Mouse (Mus musculus): ENCODE data around the gene Rapgef5.

Rapgef5 gene

DNA sequence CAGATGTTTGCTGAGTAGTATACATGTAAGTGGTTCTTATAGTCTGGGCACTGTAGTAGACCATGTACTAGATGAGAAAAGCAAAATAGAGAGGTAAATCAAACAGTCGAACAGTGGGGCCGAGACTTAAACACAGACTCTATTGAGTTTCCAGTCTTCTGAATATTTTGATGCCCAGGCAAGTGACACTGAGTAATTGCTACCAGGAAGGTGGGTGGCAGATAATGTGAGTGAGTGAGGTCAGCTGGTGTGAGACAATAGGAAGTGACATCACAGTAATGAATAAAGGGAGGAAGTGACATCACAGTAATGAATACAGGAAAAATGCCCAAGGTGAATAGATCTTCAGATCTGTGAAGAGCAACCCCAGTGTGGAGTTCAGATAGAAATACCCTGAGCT, at the start of gene Rapgef5:
Gene Rapgef5 (plus strand): TSS at position 301 of the 400 bp plus-strand sequence.
- no peak for DNase-seq (ENCODE audit: low read depth, low spot score)

- no peak for DNase-seq (ENCODE audit: low read depth, low spot score)
Measured at GRCm38 (mm10) chr12:117468329-117468728, 48.0 kb upstream of the Rapgef5 start.

GRCm38 (mm10) chr12:117479014-117479413, 37.3 kb upstream of the Rapgef5 start:
- no peak for DNase-seq (ENCODE audit: low read depth, low spot score)

GRCm38 (mm10) chr12:117479680-117480079, 36.6 kb upstream of the Rapgef5 start:
- no peak for DNase-seq (ENCODE audit: low read depth, low spot score)

DNA sequence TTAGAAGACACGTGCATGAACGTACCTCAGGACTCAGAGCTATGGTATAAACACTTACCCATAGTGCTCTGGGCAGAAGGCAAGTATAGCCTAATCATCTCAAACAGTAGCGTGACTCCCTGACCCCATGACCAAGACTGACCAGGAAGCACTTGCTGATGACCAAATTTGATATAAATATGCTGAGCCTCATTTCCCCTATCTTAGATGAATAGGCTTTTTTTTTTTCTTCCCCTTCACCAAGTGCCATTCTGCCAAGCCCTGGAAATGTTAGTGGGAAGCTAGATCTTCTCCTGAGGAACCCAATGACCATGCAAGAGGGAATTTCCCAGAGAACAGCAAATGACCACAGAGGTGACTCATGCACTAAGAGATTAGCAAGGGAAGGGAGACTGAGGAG, 35.3 kb upstream of the Rapgef5 start:
- no peak for DNase-seq (ENCODE audit: low read depth, low spot score)

GRCm38 (mm10) chr12:117482665-117483064, 33.6 kb upstream of the Rapgef5 start:
- DNase-seq (ENCODE audit: low read depth, low spot score), result no peak

- DNase-seq (ENCODE audit: low read depth, low spot score), result no peak
Measured at GRCm38 (mm10) chr12:117486118-117487057, 29.9 kb upstream of the Rapgef5 start.

DNA sequence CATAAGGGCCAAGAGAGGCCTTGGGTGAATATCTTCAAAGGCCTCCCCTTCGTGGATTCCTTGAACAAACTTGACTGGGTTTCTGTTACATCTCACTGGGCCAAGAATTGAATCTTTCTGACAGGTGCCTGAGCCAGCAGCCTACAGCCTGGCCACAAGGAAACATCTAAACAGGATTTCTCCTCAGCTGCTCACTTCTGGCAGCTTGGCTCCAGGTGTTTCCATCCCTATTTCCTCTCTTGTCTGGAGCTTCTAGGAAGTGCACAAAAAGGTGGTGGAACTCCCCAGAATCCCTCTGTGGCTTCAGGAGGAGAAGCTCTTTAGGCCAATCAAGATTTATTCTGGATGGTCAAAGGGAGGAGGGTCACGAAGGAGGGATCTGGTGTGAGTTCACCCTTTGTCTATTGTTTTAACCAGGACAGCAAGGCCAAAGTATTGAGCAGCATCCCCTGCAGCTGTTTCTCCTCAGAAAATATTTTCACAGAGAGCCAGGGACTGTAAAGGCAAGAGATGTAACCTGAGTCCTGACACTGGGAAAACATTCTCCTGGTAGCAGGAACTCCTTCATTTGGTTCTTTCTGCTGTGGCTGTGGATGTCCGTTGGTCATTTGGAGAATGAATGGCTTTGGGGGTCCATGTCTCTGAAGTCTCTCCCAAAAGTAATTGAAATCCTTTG, 19.6 kb upstream of the Rapgef5 start:
- no peak for DNase-seq (ENCODE audit: low read depth, low spot score)

DNA sequence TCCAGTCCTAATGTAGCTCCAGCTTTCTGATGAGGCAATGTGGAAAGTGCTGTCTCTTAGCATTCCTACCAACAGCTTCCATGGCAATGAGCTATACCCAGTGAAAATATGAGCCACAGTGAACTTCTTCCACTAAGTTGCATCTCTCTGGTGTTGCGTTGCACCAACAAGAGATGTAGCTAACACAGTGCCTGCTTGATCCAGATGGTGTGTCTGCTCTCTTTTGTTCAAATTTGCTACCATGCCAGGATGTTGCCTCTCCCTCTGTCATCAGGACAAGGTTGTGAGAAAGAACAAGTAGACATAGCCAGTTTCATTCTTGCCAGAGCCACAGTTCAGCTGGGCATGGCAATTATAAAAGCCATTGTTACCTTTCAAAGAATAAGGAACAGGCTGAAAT, 18.9 kb upstream of the Rapgef5 start:
- no peak for DNase-seq (ENCODE audit: low read depth, low spot score)

DNA sequence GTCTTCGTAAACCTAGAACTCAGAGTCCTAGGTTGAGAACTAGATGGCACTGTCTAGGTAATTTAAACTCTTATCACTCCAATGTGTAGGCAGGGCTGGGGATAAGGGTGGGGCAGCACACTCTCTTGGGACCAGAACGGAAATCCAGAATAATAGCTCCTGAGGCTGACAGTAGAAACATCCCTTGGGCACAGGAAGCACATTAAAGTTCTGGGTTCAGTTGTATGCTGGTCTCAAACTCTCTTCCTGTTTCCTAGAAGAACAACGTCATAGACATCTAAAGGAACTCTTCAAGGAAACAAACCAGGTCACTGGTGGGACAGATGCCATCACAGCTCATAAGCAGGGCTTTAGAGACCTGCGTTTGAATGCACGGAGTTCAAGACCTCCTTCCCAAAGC, 17.0 kb upstream of the Rapgef5 start:
- no peak for DNase-seq (ENCODE audit: low read depth, low spot score)

GRCm38 (mm10) chr12:117501180-117501579, 15.1 kb upstream of the Rapgef5 start:
- DNase-seq (ENCODE audit: low read depth, low spot score), result no peak

- no peak for DNase-seq (ENCODE audit: low read depth, low spot score)
Measured at GRCm38 (mm10) chr12:117502834-117503233, 13.4 kb upstream of the Rapgef5 start.

- no peak for DNase-seq (ENCODE audit: low read depth, low spot score)
Measured at GRCm38 (mm10) chr12:117505163-117505562, 11.1 kb upstream of the Rapgef5 start.

DNA sequence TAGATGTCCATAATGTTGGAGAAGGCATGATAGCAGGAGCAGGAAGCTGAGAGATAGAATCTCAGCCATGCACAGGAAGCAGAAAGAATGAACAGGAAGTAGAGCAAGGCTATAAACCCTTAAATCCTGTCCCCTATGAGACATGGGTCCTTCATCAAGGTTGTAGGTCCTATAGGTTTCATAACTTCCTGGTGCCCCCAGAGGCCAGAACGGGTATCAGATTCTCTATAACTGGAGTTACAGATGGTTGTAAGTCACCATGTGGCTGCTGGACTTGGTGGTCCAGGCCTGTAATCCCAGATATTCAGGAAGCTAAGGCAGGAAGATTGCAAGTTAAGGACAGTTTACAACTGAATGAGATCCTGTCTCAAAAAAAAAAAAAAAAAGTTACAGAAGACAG, 8.5 kb upstream of the Rapgef5 start:
- no peak for DNase-seq (ENCODE audit: low read depth, low spot score)

DNA sequence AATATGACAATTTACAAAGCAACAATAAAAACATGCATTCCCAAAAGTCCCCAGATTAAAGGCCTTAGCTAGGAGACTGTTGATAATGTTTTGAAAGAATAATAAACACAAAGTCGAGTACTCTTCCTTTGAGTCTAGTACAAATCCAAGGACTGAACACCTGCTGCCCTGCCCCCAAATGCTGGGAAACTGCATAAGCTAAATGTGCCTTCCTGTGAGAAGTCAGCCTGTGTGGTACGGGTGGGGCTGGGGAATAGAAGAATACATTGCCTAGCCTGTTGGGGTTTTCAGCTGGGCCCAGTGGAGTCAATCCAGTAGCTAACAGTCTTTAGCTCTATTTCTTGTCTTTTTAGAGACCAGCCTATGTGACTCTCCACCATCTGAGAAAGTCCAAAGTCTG, 6.4 kb upstream of the Rapgef5 start:
- no peak for DNase-seq (ENCODE audit: low read depth, low spot score)

DNA sequence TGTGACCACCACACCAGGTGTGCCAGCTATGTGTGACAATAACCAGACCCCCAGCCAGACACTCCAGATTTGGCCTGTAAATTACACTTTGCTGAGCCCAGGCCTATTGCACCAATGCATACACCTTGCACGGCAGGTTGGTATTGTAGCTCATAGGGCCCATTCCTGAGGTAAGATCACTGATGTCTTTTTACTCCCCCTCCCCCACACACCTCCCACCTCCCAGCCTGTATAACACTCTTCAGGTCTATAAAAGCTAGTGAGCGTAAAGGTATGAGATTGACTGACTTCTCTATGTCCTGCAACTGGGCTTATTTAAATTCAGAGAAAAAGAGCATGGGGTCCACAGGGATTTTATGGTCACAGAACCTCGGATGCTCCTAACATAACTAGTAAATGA, 3.8 kb upstream of the Rapgef5 start:
- no peak for DNase-seq (ENCODE audit: low read depth, low spot score)

GRCm38 (mm10) chr12:117513150-117513932, 2.9 kb upstream of the Rapgef5 start:
- no peak for DNase-seq (ENCODE audit: low read depth, low spot score)

GRCm38 (mm10) chr12:117517275-117517936, 1.1 kb downstream of the Rapgef5 start:
- DNase-seq (ENCODE audit: low read depth, low spot score), result no peak

- DNase-seq (ENCODE audit: low read depth, low spot score), result no peak
Measured at GRCm38 (mm10) chr12:117524311-117525013, 8.2 kb downstream of the Rapgef5 start.

GRCm38 (mm10) chr12:117527889-117528288, 11.6 kb downstream of the Rapgef5 start:
- no peak for DNase-seq (ENCODE audit: low read depth, low spot score)

Measured in CD4-positive, CD25-positive, alpha-beta regulatory T cell, adult 2 months (primary cell).